Mouse (Mus musculus) spleen, adult 2 months (tissue): Measurements from ENCODE around the gene Bmpr1b.

Source experiments
- CTCF ChIP-seq: fragments of 200-500 bp; IDR thresholded peaks from 2 replicates; pipeline ENCODE4 v1.5.1; 2011; ENCODE audit warnings: mild to moderate bottlenecking, inconsistent platforms; ENCODE audit not compliant: insufficient read depth, insufficient read length, insufficient replicate concordance; ENCODE audit errors: extremely low read depth
- POLR2A ChIP-seq: fragments of 200-500 bp; IDR thresholded peaks from 2 replicates; pipeline ENCODE4 v1.6.1; 2011; ENCODE audit warnings: low read depth, low read length, inconsistent platforms

- TF ChIP-seq POLR2A: no peak
- no peak for TF ChIP-seq CTCF
These were observed 65.0 kb downstream of the Bmpr1b start for GRCm38 (mm10) chr3:142104027-142104805.
